Mouse (Mus musculus): ENCODE data around the gene Rem1. TPM values are rescaled to one million over a fixed set of nuclear protein-coding genes. Genes with fewer than 3 reads are reported as not detected.

Rem1 gene
- polyA plus RNA-seq, 1 experiment from 2014 or later, result 0.62 TPM

DNA sequence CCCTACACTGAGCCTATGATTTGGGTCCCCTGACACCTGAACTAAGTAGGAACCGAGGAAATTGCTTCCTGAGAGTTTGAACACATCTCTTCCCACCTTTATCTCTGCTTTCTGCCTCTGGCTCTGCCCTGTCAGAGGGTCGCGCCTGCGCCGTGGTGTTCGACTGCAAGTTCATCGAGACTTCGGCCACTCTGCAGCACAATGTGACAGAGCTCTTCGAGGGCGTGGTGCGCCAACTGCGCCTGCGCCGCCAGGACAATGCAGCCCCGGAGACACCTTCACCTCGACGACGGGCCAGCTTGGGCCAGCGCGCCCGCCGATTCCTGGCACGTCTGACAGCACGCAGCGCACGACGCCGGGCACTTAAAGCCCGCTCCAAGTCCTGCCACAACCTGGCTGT is 7.6 kb downstream of the Rem1 start:
- Histone ChIP-seq H3K27ac (ENCODE audit: low read depth, low read length) (no peak overlapping the region), H3K4me3 (ENCODE audit: low read depth, low read length) (no peak overlapping the region), H3K4me1 (replicated peaks; ENCODE audit: control insufficient read depth, insufficient read depth, low read length) (no peaks in the 10 kb centered on the region), H3K9ac (ENCODE audit: low read depth, low read length) (no peak overlapping the region), H3K27me3 (ENCODE audit: control insufficient read depth, insufficient read depth, low read length) (0 out of 2 replicates have a peak, but pooled peaks cover 2% of the 10 kb centered on the region), H3K4me2 (replicated peaks; ENCODE audit: low read depth, low read length) (no peak overlapping the region), H3K9me3 (ENCODE audit: control insufficient read depth, low read length) (no peaks in the 10 kb centered on the region), H3K36me3 (ENCODE audit: control insufficient read depth, insufficient read depth, low read length) (no peaks in the 10 kb centered on the region)
- 76% methylated on average over 29 of the region's 29 CpGs for WGBS
- DNase-seq (ENCODE audit: low spot score), result no peak
- no peak for ATAC-seq (ENCODE audit: low FRiP score)

- no peak overlapping the region for H3K4me2 ChIP-seq (replicated peaks; ENCODE audit: low read depth, low read length)
- no peaks in the 10 kb centered on the region for H3K27me3 ChIP-seq (ENCODE audit: control insufficient read depth, insufficient read depth, low read length)
- no peak overlapping the region for H3K9ac ChIP-seq (ENCODE audit: low read depth, low read length)
- H3K36me3 ChIP-seq (ENCODE audit: control insufficient read depth, insufficient read depth, low read length), result no peaks in the 10 kb centered on the region
- DNase-seq (ENCODE audit: low spot score) (no peak), ATAC-seq (ENCODE audit: low FRiP score) (no peak)
- H3K27ac ChIP-seq (ENCODE audit: low read depth, low read length), result no peak overlapping the region
- peaks cover 2% of the 10 kb centered on the region; the same call in 1 of the 2 replicates for H3K4me1 ChIP-seq (replicated peaks; ENCODE audit: control insufficient read depth, insufficient read depth, low read length)
- no peaks in the 10 kb centered on the region for H3K9me3 ChIP-seq (ENCODE audit: control insufficient read depth, low read length)
- no peak overlapping the region for H3K4me3 ChIP-seq (ENCODE audit: low read depth, low read length)
- WGBS, result 73% methylated on average over 23 of the region's 23 CpGs
Measured at GRCm38 (mm10) chr2:152636246-152637005, 9.7 kb downstream of the Rem1 start.

DNA sequence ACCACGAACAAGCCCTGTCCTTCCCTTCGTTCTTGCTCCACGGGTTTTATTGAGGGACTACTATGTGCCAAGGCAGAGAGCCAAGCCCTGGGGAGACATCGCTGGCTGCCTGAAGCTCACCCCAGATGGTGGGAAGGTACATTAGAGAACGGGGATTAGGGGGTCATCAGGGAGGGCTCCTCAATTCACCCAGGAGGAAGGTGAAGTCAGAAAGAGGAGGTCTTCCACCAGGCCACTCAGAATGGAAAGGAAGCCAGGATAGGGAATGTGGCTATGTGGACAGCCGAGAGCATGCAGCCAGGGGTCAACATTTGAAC is 10.2 kb downstream of the Rem1 start:
- H3K4me1 ChIP-seq (replicated peaks; ENCODE audit: control insufficient read depth, insufficient read depth, low read length), result peaks cover 2% of the 10 kb centered on the region; the same call in 1 of the 2 replicates
- H3K4me3 ChIP-seq (ENCODE audit: low read depth, low read length), result no peak overlapping the region
- WGBS, result 84% methylated on average over 6 of the region's 6 CpGs
- no peak for DNase-seq (ENCODE audit: low spot score)
- ATAC-seq (ENCODE audit: low FRiP score), result no peak
- H3K36me3 ChIP-seq (ENCODE audit: control insufficient read depth, insufficient read depth, low read length), result no peaks in the 10 kb centered on the region
- H3K9me3 ChIP-seq (ENCODE audit: control insufficient read depth, low read length), result no peaks in the 10 kb centered on the region
- no peak overlapping the region for H3K27ac ChIP-seq (ENCODE audit: low read depth, low read length)
- H3K9ac ChIP-seq (ENCODE audit: low read depth, low read length), result no peak overlapping the region
- H3K4me2 ChIP-seq (replicated peaks; ENCODE audit: low read depth, low read length), result no peak overlapping the region
- H3K27me3 ChIP-seq (ENCODE audit: control insufficient read depth, insufficient read depth, low read length), result no peaks in the 10 kb centered on the region

DNA sequence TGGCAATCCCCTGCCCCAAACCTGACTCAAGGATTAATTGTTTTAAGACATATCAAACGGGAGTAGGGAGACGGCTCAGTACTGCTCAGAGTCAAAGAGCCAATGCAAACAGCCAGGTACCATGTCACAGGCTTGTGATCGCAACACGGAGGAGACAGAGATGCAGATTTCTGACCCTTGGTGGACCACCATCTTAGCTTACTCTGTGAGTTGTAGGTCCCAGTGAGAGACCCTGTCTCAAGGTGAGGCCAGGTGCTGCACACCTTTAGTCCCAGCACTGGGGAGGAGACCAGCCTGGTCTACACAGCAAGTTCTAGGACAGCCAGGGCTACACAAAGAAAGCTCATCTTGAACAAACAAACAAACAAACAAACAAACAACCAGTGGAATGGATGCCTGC is 10.6 kb downstream of the Rem1 start:
- 89% methylated on average over 4 of the region's 4 CpGs for WGBS
- DNase-seq (ENCODE audit: low spot score) (no peak), ATAC-seq (ENCODE audit: low FRiP score) (no peak)
- no peak overlapping the region for H3K4me2 ChIP-seq (replicated peaks; ENCODE audit: low read depth, low read length)
- H3K27ac ChIP-seq (ENCODE audit: low read depth, low read length), result no peak overlapping the region
- H3K4me1 ChIP-seq (replicated peaks; ENCODE audit: control insufficient read depth, insufficient read depth, low read length), result peaks cover 2% of the 10 kb centered on the region; the same call in 1 of the 2 replicates
- no peaks in the 10 kb centered on the region for H3K36me3 ChIP-seq (ENCODE audit: control insufficient read depth, insufficient read depth, low read length)
- no peak overlapping the region for H3K4me3 ChIP-seq (ENCODE audit: low read depth, low read length)
- H3K9ac ChIP-seq (ENCODE audit: low read depth, low read length), result no peak overlapping the region
- no peaks in the 10 kb centered on the region for H3K27me3 ChIP-seq (ENCODE audit: control insufficient read depth, insufficient read depth, low read length)
- no peaks in the 10 kb centered on the region for H3K9me3 ChIP-seq (ENCODE audit: control insufficient read depth, low read length)

GRCm38 (mm10) chr2:152638865-152639264 is 12.1 kb downstream of the Rem1 start:
- ATAC-seq (ENCODE audit: low FRiP score) (no peak), DNase-seq (ENCODE audit: low spot score) (no peak)
- WGBS, result 55% methylated on average over 6 of the region's 6 CpGs
- H3K27me3 ChIP-seq (ENCODE audit: control insufficient read depth, insufficient read depth, low read length), result no peaks in the 10 kb centered on the region
- H3K4me1 ChIP-seq (replicated peaks; ENCODE audit: control insufficient read depth, insufficient read depth, low read length), result peaks cover 2% of the 10 kb centered on the region; the same call in 1 of the 2 replicates
- no peak overlapping the region for H3K4me2 ChIP-seq (replicated peaks; ENCODE audit: low read depth, low read length)
- no peak overlapping the region for H3K9ac ChIP-seq (ENCODE audit: low read depth, low read length)
- H3K27ac ChIP-seq (ENCODE audit: low read depth, low read length), result no peak overlapping the region
- no peaks in the 10 kb centered on the region for H3K9me3 ChIP-seq (ENCODE audit: control insufficient read depth, low read length)
- no peak overlapping the region for H3K4me3 ChIP-seq (ENCODE audit: low read depth, low read length)
- no peaks in the 10 kb centered on the region for H3K36me3 ChIP-seq (ENCODE audit: control insufficient read depth, insufficient read depth, low read length)

DNA sequence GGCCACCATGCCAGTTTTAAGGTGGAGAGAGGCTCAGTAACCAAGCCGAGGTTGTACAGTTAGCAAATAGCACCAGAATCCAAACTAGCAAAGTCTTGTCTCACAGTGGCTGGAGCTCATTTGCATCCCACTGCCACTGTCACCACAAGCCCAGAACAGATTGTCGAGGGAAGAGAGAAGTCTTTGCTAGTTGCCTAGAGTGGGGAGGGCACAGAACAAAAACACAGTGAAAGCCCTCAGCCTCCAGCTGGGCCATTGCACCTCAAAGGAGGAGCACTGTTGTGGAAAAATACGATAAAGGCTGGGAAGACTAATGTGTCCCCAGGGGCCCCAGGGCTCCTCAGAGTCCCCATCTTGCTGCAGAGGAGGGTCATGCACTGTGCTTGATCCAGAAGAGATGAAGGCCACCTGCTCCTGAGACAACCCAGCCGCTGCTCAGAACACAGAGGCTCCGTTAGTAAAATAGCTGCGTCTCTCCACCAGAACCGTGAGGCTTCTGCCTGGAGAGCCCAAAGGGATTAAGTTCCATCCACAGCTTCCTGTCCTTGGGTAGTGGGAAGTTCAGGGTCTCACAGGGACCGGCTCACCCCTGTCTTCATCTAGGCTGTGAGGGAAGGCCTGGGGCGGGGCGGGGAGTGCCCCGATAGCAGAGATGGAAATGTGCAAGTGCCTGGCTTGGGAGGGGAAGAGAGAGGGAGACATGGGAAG is 12.8 kb downstream of the Rem1 start:
- H3K4me1 ChIP-seq (replicated peaks; ENCODE audit: control insufficient read depth, insufficient read depth, low read length), result peaks cover 2% of the 10 kb centered on the region; the same call in 1 of the 2 replicates
- DNase-seq (ENCODE audit: low spot score) (no peak), ATAC-seq (ENCODE audit: low FRiP score) (peak; percentile 64)
- H3K4me3 ChIP-seq (ENCODE audit: low read depth, low read length), result no peak overlapping the region
- no peak overlapping the region for H3K4me2 ChIP-seq (replicated peaks; ENCODE audit: low read depth, low read length)
- H3K36me3 ChIP-seq (ENCODE audit: control insufficient read depth, insufficient read depth, low read length), result no peaks in the 10 kb centered on the region
- no peaks in the 10 kb centered on the region for H3K9me3 ChIP-seq (ENCODE audit: control insufficient read depth, low read length)
- H3K27ac ChIP-seq (ENCODE audit: low read depth, low read length), result peak overlapping the region; percentile 56
- no peak overlapping the region for H3K9ac ChIP-seq (ENCODE audit: low read depth, low read length)
- WGBS, result 10% methylated on average over 11 of the region's 11 CpGs
- no peaks in the 10 kb centered on the region for H3K27me3 ChIP-seq (ENCODE audit: control insufficient read depth, insufficient read depth, low read length)

DNA sequence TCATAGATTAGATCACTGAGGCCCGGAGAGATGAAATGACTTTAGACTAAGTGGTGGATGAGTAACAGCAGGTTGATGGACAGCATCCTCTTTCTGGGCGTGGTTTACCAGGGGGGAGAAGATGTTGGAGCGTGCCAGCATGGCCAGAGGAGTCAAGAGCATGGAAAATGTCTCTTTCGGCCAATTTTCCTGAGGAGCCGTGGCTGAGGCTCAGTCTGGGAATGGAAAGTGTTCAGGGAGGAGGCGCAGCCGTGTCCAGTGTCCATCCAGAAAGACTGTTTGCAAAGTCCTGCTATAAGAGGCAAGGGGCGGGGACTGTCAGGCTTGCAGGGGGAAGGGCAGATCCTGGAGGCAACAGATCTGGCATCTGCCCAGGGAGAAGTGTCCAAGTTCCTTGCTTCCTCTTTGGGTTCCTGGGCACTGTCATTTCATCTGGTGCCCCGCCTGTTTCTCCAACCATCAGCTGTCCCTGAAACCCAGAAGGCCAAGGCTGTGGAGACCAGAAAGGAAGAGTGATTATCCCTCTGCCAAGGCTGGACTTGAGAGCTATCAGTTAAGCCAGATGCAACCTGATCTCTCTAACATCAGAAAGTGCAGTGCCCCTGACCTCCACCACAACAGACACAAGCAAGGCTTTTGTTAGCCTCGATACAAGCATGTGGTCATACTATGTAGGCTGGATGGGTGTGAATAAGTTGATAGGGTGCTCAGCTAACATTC is 26.3 kb downstream of the Rem1 start:
- WGBS, result 74% methylated on average over 10 of the region's 10 CpGs
- H3K27ac ChIP-seq (ENCODE audit: low read depth, low read length), result no peak overlapping the region
- 0 out of 2 replicates have a peak, but pooled peaks cover 2% of the 10 kb centered on the region for H3K4me1 ChIP-seq (replicated peaks; ENCODE audit: control insufficient read depth, insufficient read depth, low read length)
- H3K36me3 ChIP-seq (ENCODE audit: control insufficient read depth, insufficient read depth, low read length), result no peaks in the 10 kb centered on the region
- no peak overlapping the region for H3K4me2 ChIP-seq (replicated peaks; ENCODE audit: low read depth, low read length)
- ATAC-seq (ENCODE audit: low FRiP score) (no peak), DNase-seq (ENCODE audit: low spot score) (no peak)
- no peak overlapping the region for H3K4me3 ChIP-seq (ENCODE audit: low read depth, low read length)
- H3K9ac ChIP-seq (ENCODE audit: low read depth, low read length), result no peak overlapping the region
- no peaks in the 10 kb centered on the region for H3K9me3 ChIP-seq (ENCODE audit: control insufficient read depth, low read length)
- H3K27me3 ChIP-seq (ENCODE audit: control insufficient read depth, insufficient read depth, low read length), result no peaks in the 10 kb centered on the region

- H3K4me1 ChIP-seq (replicated peaks; ENCODE audit: control insufficient read depth, insufficient read depth, low read length), result 0 out of 2 replicates have a peak, but pooled peaks cover 2% of the 10 kb centered on the region
- H3K4me3 ChIP-seq (ENCODE audit: low read depth, low read length), result no peak overlapping the region
- H3K9me3 ChIP-seq (ENCODE audit: control insufficient read depth, low read length), result no peaks in the 10 kb centered on the region
- ATAC-seq (ENCODE audit: low FRiP score) (peak; percentile 64), DNase-seq (ENCODE audit: low spot score) (peak; percentile 47)
- H3K27me3 ChIP-seq (ENCODE audit: control insufficient read depth, insufficient read depth, low read length), result no peaks in the 10 kb centered on the region
- 45% methylated on average over 14 of the region's 14 CpGs for WGBS
- H3K9ac ChIP-seq (ENCODE audit: low read depth, low read length), result no peak overlapping the region
- H3K36me3 ChIP-seq (ENCODE audit: control insufficient read depth, insufficient read depth, low read length), result no peaks in the 10 kb centered on the region
- H3K4me2 ChIP-seq (replicated peaks; ENCODE audit: low read depth, low read length), result no peak overlapping the region
- H3K27ac ChIP-seq (ENCODE audit: low read depth, low read length), result peak overlapping the region; percentile 60; the same call in 1 of the 2 replicates
Measured at GRCm38 (mm10) chr2:152653874-152654715, 27.3 kb downstream of the Rem1 start.
